Mouse (Mus musculus) hindbrain, postnatal 0 days (tissue): Measurements from ENCODE around the gene Incenp. TPM values are rescaled to one million over a fixed set of nuclear protein-coding genes. Genes with fewer than 3 reads are reported as not detected.

Experiments used
- ATAC-seq: fragments of 200-750 bp; cut with Nextera tagmentation; 2 replicates; pipeline ENCODE4 v1.8.0; 2017; ENCODE audit warnings: mild to moderate bottlenecking, moderate TSS enrichment, moderate library complexity
- DNase-seq: peaks from one replicate; pipeline ENCODE4 v3.0.0-alpha.2; 2015; ENCODE audit warnings: low spot score
- H3K27ac ChIP-seq: fragments of 300-500 bp; sonication (generic); 2 replicates; pipeline ENCODE4 v1.5.1; 2014; ENCODE audit warnings: mild to moderate bottlenecking
- H3K27me3 ChIP-seq: fragments of 300-500 bp; sonication (generic); 2 replicates; pipeline ENCODE4 v1.6.1; 2014; ENCODE audit warnings: low read length, mixed read lengths; ENCODE audit not compliant: insufficient read depth
- H3K36me3 ChIP-seq: fragments of 300-500 bp; sonication (generic); 2 replicates; pipeline ENCODE4 v1.6.1; 2014; ENCODE audit warnings: low read length, mixed read lengths; ENCODE audit not compliant: insufficient read depth
- H3K4me1 ChIP-seq: fragments of 300-500 bp; sonication (generic); 2 replicates; pipeline ENCODE4 v1.6.1; 2014; ENCODE audit warnings: antibody characterized with exemption, low read length, mixed read lengths; ENCODE audit not compliant: insufficient read depth
- H3K4me2 ChIP-seq: fragments of 300-500 bp; sonication (generic); 2 replicates; pipeline ENCODE4 v1.6.1; 2014; ENCODE audit warnings: low read depth, mild to moderate bottlenecking, low read length, moderate library complexity, mixed read lengths
- H3K4me3 ChIP-seq: fragments of 300-500 bp; sonication (generic); 2 replicates; pipeline ENCODE4 v1.5.1; 2014; ENCODE audit warnings: low read length
- H3K9ac ChIP-seq: fragments of 300-500 bp; sonication (generic); replicated peaks from 2 replicates; pipeline ENCODE4 v1.6.1; 2014; ENCODE audit warnings: mild to moderate bottlenecking, low read length, moderate library complexity, mixed read lengths
- H3K9me3 ChIP-seq: fragments of 300-500 bp; sonication (generic); 2 replicates; pipeline ENCODE4 v1.6.1; 2016; ENCODE audit warnings: low read length, mixed read lengths
- CTCF ChIP-seq: IDR thresholded peaks from 2 replicates; pipeline ENCODE4 v1.5.1; 2016; ENCODE audit warnings: antibody characterized with exemption, control low read depth, low read depth
- WGBS: fragments of 180-500 bp; shearing (Covaris S2); extraction: QIAGEN DNeasy Blood & Tissue Kit; methylation state at CpG from one replicate; pipeline ENCODE4 v1.1.7; 2014; 5-methylcytosine and 5-hydroxymethylcytosine counted together
- polyA plus RNA-seq: library from polyadenylated mRNA; unstranded; fragments of >200 nt; fragmentation: Nextera tagmentation; extraction: Ambion mirVana; gene quantifications from 2 replicates; pipeline ENCODE4 v1.2.1, GENCODE M21; 2015
- total RNA-seq: library from RNA; depleted of rRNA; stranded (reverse); fragments of >200 nt; gene quantifications from 2 replicates; pipeline ENCODE4 v1.2.3, GENCODE M21; 2014

The Incenp gene
- total and polyA plus RNA-seq, 2 experiments from 2014 or later, result 16.2 to 27.2 TPM

DNA sequence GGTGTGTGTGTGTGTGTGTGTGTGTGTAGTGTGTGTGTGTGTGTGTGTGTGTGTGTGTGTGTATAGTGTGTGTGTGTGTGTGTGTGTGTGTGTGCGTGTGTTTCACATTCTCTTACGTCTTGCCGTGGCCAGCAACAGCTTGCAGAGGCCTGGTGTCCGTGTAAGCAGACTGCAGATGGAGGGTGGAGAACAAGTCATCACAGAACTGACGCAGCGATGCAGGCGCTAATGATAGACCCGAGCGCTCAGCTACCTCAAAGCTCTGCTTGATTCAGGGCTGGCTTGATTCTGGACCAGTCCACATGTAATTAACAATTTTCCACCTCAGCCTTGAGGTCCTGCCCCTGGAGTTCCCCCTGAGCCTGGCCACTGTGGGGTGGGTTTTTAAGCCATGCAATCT, 28.7 kb upstream of the Incenp start:
- no peak overlapping the region for H3K4me3 ChIP-seq
- no peaks in the 10 kb centered on the region for H3K36me3 ChIP-seq
- no peak for TF ChIP-seq CTCF
- ATAC-seq, result no peak
- no peaks in the 10 kb centered on the region for H3K27me3 ChIP-seq
- H3K9me3 ChIP-seq, result no peaks in the 10 kb centered on the region
- no peaks in the 10 kb centered on the region for H3K4me1 ChIP-seq
- no peak for DNase-seq
- WGBS, result 83% methylated on average over 9 of the region's 9 CpGs
- H3K4me2 ChIP-seq, result no peak overlapping the region
- H3K27ac ChIP-seq, result no peak overlapping the region
- no peak overlapping the region for H3K9ac ChIP-seq

DNA sequence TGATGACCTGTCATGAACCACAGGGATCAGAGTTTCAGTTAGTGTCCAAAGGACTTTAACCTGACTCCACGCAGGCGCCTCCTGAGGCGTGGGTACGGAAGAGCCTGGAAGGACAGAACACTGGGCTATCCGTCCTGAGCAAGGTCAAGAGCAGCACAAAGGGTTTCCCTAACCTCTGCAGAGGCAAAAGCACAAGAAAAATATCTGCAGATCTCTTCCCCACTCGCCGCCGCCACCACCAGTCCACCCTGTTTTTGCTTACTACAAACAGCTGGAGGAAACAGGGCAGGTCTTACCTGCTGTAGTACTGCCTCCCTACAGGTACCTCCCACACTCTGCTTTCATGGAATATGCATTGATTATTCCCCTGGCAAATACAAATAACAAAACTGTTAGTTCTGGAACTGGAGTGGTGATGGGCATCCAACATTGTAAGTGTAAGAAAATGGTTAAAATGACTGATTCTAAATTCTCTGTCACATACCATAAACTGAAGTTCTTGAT, 25.5 kb upstream of the Incenp start:
- no peak overlapping the region for H3K4me3 ChIP-seq
- no peaks in the 10 kb centered on the region for H3K36me3 ChIP-seq
- H3K4me2 ChIP-seq, result no peak overlapping the region
- H3K9me3 ChIP-seq, result no peaks in the 10 kb centered on the region
- ATAC-seq (no peak), DNase-seq (no peak)
- no peaks in the 10 kb centered on the region for H3K27me3 ChIP-seq
- peaks cover 15% of the 10 kb centered on the region for H3K4me1 ChIP-seq
- no peak for TF ChIP-seq CTCF
- no peak overlapping the region for H3K27ac ChIP-seq
- no peak overlapping the region for H3K9ac ChIP-seq
- 68% methylated on average over 8 of the region's 8 CpGs for WGBS

DNA sequence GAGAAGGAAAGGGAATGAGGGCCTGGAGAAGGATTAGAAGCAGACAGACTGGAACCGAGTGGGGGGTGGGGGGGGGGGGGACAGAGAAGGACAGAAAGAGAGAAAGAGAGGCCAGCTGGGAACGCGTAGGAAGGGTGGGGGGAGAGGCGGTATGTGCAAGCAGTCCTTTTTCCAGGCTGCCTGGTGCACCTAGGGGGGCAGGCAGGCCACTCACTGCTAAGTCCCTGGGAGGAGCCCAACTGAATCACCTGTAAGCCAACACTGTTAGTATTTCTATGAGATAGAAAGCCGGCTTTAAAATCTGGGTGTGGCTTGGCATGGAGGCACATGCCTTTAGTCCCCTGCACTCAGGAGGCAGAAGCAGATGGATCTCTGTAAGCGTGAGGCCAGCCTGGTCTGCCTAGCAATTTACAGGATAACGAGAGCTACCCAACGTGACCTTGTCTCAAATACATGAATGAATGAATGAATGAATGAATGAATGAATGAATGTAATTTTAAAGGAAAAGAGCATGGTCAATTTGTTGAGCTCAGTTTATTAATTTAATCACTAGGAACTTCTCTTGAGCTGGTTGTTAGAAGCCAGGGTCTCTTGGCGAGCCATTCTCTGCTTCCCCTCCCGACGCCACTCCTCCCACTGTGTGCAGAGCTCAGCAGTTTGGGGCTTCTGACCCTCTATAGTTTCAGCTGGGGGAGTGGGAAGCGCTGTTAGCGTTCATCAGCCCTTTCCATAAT, 24.9 kb upstream of the Incenp start:
- H3K27me3 ChIP-seq, result no peaks in the 10 kb centered on the region
- TF ChIP-seq CTCF, result no peak
- no peak overlapping the region for H3K4me2 ChIP-seq
- H3K4me3 ChIP-seq, result no peak overlapping the region
- DNase-seq, result no peak
- no peak for ATAC-seq
- H3K27ac ChIP-seq, result no peak overlapping the region
- peaks cover 15% of the 10 kb centered on the region for H3K4me1 ChIP-seq
- H3K9me3 ChIP-seq, result no peaks in the 10 kb centered on the region
- 59% methylated on average over 13 of the region's 13 CpGs for WGBS
- H3K36me3 ChIP-seq, result no peaks in the 10 kb centered on the region
- H3K9ac ChIP-seq, result no peak overlapping the region

DNA sequence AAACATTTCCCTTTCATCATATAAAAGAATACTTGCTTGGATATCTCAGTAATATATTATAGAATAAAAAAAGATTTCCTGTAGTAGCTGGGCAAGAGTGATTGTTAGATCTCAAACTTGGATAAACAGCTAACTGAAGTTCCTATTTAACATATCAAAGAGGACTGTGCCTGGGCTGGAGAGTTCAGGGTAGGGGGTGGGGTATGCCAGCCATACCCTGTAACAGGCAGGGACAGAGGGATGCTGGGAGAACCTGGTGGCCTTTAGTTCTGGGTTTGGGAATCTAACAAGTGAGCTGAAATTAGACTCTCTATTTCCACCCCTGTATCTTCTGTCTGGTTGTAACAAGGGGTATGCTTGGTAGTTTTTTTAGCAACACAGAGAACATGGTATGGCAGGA, 23.7 kb upstream of the Incenp start:
- ATAC-seq (no peak), DNase-seq (no peak)
- Histone ChIP-seq H3K4me2 (no peak overlapping the region), H3K4me1 (peaks cover 15% of the 10 kb centered on the region), H3K4me3 (no peak overlapping the region), H3K27ac (no peak overlapping the region; the same call in 1 of the 2 replicates), H3K27me3 (no peaks in the 10 kb centered on the region), H3K9me3 (no peaks in the 10 kb centered on the region), H3K36me3 (no peaks in the 10 kb centered on the region), H3K9ac (no peak overlapping the region)
- TF ChIP-seq CTCF, result no peak

DNA sequence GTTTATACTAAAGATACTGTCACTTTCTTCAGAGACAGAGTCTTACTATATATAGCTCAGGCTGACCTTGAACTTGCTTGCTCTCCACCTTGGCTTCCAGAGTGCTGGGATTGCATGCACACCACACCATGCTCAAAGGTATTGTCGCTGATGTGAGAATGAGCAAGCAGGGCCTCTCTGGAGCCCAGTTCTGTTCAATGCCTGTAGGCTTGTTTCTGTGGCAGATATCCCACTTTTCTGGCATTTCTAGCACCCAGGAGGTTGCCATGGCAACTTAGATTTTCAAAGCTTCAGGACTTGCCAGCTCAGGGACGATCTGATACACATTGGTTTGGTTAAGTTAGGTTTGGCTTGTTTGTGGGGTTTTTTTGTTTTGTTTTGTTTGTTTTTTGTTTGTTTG, 22.9 kb upstream of the Incenp start:
- no peaks in the 10 kb centered on the region for H3K36me3 ChIP-seq
- peak overlapping the region; percentile 66; the same call in 1 of the 2 replicates for H3K27ac ChIP-seq
- TF ChIP-seq CTCF, result 0 out of 2 replicates have a peak, but pooled peaks have one; percentile 7
- no peak overlapping the region for H3K4me2 ChIP-seq
- ATAC-seq (peak; percentile 73), DNase-seq (peak; percentile 86)
- no peaks in the 10 kb centered on the region for H3K9me3 ChIP-seq
- WGBS, result 9% methylated on average over 2 of the region's 2 CpGs
- H3K4me1 ChIP-seq, result peaks cover 15% of the 10 kb centered on the region
- no peak overlapping the region for H3K9ac ChIP-seq
- H3K4me3 ChIP-seq, result no peak overlapping the region
- no peaks in the 10 kb centered on the region for H3K27me3 ChIP-seq

DNA sequence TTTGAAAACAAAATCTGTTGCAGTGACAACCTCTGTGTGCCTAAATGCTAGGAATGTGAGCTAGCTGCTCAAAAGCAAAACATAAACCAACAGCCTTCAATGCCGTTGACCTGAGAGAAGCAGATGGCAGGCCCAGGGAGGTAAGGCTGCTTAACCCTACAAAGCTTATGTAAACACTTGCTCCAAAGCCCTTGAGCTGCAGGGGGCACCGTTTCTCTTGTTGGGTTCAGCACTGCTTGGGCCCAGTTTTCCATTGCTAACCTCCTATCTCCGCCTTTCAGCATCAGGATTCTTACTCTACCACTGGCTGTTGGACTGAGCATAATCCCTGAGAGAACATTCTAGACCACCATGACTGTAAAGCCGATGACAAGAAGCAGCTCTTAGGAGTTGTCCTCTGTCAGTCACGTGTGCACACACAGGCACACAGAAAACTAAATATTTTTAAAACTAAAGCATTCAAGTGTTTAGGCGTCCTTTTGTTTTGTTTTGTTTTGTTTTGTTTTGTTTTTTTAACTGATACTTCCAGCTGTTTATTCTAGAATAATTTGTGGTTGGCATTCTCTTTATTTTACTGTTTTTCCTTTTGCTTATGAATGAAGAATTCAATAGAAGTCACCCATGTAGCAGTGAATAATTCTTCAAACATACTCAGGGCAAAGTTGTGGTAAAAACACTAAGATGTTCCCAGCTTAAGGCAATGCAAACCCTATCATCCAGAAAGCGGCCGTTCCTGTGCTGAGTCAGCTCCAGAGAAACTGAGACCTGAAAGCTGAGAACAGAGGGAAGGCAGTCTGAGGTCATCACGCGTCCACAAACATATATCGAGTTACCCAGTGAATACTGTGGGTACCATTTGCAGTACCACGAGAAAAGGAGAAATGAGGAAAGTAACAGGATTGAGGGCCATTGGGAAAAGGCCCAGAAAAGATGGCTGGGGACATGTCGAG, 21.8 kb upstream of the Incenp start:
- no peaks in the 10 kb centered on the region for H3K9me3 ChIP-seq
- no peaks in the 10 kb centered on the region for H3K27me3 ChIP-seq
- DNase-seq (peak; percentile 38), ATAC-seq (no peak)
- H3K27ac ChIP-seq, result no peak overlapping the region
- peaks cover 15% of the 10 kb centered on the region for H3K4me1 ChIP-seq
- no peaks in the 10 kb centered on the region for H3K36me3 ChIP-seq
- TF ChIP-seq CTCF, result peak; percentile 51
- H3K4me3 ChIP-seq, result no peak overlapping the region
- H3K4me2 ChIP-seq, result no peak overlapping the region
- no peak overlapping the region for H3K9ac ChIP-seq
- 65% methylated on average over 13 of the region's 13 CpGs for WGBS
